Mouse (Mus musculus) right cerebral cortex, postnatal 4 days (tissue): ENCODE results near the gene Ufd1.

Experiments used
- DNase-seq: peaks from one replicate; pipeline ENCODE4 v3.0.0-alpha.2; 2022

The Ufd1 gene

DNA sequence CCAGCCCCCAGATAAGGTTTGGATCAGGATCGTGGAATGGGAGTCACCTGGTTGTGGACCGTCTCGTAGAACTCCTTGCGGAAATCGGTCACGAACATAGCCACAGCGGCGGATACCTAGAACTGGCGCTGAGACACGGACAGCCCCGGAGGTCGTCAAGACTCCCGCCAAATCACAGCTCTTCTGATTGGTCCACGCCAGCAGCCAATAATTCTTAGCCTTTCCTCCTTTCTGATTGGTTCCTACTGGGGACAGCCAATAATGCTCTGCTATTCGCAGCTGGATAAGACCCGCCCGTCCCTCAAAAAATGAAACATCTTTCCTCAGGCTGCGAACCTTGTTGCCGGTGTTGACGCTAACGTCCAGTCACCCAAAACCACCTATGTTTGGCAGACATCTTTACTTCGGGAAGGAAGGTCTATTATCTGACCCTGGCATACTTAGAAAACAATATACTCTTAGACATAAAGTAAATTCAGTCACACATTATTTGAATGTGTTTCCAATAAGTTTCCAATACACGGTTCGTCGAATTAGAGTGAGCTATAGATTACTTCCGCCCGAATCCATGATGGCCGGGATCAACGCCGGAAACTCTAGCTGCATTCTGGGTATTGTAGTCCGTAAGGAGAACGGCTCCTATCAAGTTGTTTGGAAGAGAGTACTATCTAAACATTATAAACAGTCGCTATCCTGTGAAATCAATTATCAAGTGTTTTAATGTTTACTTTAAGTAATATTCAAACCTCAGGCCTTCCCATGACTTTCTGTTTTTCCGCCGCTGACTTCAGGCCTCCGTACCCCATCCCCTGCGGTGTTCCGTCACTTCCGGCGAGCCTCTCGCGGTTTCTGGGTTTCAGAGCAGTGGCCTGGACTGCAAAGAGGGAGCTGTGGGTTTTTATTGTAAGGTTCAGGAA lies at the start of gene Ufd1, which contains the start of gene Cdc45:
Ufd1 (plus strand) TSS at position 312 of the 917 bp plus-strand sequence.
Cdc45 (minus strand) TSS at position 520 of the 917 bp plus-strand sequence.
- DNase-seq, result peak; percentile 76

DNA sequence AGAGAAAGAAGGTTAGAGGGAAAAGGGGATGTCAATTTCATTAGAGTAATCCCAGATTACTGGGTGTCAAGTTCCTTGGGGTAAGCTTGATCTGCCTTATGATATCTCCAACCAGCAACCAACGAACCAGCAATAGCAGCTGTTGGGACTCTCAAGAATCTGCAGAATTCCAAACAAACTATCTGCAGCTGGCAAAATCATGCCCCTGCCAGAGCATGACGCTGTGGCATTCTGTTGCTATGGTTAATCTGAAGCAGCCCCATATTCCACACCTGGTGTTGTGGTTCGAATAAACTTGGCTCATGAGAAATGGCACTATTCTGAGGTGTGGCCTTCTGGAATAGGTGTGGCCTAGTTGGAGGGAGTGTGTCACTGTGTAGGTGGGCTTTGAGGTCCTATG lies 48.6 kb upstream of the Ufd1 start:
- DNase-seq, result no peak

DNA sequence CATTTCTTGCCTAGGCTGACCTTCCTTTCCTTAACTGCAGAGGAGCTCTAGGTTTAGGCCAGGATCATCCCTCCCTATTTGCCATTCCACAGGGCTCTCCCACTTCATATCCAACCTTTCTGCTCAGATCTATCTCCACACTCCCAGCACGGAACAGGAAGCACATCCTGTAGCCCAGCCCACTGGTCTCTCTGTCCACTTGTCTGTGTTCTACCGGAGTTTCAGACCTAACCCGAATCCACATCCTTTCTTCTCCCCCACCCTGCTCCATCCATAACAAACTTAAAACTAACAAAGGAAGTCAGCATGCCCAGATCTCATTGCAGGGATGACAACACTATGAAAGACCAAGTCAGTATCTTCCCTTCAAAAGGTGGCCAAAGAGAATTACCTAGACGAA lies 45.2 kb upstream of the Ufd1 start:
- no peak for DNase-seq

DNA sequence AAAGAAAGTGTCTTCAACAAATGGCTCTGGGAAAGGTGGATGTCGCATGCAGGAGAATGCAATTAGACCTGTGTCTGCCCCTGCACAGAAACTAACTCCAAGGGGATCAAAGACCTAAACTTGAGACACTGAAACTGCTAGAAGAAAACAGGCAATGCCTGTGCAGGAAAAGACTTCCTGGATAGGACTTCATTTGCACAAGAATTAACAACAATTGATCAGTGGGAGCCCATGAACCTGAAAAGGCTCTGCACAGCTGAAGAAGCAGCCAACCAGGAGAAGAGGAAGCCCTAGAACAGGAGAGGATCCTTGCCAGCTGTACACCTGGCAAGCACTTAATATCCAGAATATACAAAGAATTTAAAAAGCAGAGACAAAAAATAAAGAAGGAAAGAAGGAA lies 42.1 kb upstream of the Ufd1 start:
- DNase-seq, result no peak

DNA sequence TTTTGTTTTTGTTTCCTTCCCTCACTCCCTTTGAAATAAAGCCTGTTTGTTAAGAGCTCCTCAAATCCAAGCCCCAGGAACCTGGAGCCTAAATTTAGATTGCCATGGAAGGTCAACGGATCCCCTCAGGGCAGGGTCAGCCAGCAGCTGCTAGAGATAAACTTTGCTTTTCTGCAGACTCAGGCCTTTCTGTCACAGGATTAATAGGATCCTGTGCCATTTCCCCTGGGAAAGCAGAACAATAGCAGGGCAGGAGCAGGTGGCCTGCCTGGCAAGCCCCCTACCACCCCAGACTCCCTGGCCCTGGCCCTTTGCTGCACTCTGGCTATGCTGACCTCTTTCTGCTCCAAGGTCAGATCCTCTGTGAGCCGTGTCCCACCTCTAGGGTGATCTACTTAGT lies 37.6 kb upstream of the Ufd1 start:
- no peak for DNase-seq

DNA sequence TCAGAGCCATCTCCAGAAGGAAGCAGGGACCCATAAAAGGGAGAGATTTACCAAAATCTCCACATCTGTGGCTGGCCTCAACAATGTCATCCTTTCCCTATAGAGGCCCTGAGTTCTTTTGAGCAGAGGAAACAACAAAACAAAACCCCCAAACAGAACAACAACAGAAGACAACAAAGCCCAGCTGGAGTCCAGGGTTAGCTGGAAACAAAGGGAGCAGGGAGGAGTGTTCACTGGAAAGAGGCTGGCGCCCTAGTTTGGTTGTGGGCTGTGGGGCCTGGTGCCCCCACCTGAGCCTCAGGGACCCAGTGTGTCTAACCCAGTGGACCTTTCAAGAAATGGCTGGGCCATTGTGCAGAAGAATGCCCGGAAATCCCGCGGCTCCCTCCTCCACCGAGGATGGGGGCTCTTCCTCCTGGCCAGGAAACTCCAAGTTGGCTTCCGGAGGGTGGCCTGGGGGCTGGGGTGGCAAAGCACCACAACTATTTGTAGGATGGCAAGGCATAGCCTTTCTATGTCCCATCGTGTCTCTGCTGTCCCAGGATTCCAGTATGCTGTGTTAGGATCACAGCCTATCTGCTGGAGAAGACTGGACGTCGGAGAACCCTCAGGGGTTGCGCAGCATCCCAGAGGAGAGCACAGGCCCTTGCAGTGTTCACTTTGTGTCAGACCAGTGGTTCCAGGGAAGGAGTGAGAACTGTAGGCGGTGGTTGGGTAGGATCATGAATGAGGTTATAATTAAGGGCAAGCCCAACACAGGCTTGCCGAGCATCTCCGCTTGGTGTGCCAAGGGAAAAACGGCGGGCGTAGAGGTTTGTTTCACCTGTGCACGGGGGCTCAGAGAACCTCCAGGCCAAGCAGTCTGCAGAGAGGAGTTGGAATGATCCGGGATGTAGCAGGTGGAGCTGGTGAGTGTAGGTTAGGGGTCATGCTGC lies 35.7 kb upstream of the Ufd1 start:
- DNase-seq, result no peak

DNA sequence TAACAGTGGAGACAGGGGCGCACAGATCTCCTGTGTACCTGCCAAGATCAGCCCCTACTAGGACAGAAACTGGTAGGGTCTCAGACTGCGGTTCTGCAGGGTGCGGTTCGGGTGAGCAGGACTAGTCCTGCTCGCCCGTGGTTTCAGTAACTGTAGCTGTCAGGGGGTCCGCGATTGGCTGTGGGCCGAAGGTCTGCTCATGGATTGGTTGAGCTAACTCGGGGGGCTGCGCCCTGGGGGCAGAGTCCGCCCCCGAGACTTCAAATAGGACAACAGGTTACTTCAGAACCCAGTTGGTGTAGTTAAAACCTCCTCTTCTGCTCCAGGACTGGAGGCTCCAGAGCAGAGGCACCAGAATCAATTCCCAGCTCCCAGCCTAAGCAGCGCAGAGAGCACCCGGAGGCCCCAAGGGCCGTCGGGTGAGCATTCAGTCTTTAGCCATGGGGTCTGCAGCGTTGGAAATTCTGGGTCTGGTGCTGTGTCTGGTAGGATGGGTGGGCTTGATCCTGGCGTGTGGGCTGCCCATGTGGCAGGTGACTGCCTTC lies 35.0 kb upstream of the Ufd1 start, which contains the start of gene Cldn5:
Cldn5 (plus strand) TSS at position 292 of the 545 bp plus-strand sequence.
- DNase-seq, result peak; percentile 16

DNA sequence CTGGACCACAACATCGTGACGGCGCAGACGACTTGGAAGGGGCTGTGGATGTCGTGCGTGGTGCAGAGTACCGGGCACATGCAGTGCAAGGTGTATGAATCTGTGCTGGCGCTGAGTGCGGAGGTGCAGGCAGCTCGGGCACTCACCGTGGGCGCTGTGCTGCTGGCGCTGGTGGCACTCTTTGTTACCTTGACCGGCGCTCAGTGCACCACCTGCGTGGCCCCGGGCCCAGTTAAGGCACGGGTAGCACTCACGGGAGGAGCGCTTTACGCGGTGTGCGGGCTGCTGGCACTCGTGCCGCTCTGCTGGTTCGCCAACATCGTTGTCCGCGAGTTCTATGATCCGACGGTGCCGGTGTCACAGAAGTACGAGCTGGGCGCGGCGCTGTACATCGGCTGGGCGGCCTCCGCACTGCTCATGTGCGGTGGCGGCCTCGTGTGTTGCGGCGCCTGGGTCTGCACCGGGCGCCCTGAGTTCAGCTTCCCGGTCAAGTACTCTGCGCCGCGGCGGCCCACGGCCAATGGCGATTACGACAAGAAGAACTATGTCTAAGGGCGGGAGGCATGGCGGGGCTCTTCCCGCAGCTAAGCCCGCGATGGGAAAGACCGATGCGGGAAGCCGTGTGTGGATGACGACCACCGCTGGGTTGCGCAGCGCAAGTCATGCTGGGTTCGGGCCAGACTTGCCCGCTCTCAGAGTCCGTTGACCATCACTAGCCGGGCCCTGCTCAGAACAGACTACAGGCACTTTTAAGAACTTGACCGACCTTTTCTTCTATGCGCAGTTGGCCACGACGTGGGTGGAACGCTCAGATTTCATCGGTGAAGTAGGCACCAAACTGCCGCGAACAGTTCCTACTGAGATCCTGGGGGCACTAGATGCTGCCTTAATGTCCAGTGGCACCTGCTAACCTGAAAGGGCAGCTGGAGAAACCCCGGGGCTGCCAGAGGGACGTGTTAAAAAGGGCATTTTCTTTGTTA lies 34.2 kb upstream of the Ufd1 start:
- DNase-seq, result peak; percentile 25

DNA sequence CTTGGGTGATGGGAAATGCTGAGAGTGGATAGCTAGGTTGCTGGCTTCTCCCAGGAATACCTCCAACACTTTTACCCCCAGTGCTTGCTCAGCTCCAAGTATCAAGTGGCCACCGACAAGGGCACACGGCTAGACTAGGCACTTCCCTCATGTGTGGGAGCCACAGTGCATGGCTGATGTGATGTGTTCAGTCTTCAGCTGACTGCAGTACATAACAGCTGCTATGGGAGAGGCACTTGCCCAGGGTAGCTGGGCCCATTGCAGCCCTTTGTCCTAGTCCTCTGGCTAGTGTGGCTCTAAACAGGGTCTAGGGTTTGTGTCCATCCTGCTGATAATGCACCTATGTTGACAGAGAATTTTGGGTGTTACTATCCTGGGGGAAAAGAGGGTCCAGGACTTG lies 33.1 kb upstream of the Ufd1 start:
- no peak for DNase-seq

DNA sequence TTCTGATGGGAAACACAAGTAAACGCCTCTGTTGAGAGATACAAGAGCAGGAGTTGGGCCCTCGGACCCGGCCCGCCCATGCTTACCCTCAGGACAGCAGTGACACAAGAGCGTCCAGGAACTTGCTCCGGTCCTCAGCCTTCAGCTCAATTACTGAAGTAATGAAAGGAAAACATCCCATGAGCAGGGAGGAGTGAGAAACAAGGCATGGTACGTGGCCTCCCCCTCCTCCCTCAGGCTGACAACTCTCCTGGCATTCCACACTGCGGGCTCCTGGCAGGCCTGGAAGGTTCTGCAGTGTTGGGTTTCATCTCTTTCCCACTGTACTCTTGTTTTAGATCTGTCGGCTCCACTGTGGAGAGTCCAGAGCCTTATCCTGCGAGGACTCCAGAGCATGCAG lies 29.8 kb upstream of the Ufd1 start:
- DNase-seq, result no peak

DNA sequence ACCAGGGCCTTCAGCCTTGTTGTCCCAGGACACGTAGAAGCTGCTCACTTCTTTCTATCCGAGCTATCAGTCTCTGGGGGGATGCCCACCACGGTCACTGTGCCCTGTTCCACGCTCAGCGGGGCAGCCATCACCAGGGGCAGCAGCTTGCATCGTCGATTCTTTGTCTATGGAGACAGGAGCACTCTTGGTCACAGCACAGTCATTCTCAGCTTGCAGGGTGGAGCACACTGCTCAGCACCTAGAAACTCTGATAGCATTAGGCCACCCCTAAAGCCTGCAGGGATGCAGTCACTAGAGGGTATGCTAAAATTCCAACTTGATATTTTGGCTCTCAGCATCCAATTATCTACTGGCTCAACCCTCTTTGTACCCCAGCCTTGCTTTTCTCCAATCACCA lies 26.6 kb upstream of the Ufd1 start:
- no peak for DNase-seq

DNA sequence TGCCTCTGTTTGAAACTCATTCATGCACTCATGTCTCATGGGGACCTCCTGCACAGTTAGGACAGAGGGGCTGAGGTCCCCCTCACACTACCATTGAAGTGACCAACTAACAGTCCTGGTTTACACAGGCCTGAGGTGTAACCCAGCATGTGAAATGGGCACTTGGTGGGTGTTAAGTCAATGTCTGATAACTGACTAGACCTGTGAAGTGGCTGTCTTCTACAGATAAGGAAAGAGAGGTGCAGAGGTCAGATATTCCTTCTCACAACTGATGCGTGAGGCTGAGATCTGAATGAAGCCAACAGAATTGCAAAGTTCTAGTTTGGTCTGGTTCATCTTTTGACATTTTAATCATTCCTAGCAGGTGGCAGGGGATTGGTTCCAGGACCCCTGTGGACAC lies 26.1 kb upstream of the Ufd1 start:
- DNase-seq, result no peak

DNA sequence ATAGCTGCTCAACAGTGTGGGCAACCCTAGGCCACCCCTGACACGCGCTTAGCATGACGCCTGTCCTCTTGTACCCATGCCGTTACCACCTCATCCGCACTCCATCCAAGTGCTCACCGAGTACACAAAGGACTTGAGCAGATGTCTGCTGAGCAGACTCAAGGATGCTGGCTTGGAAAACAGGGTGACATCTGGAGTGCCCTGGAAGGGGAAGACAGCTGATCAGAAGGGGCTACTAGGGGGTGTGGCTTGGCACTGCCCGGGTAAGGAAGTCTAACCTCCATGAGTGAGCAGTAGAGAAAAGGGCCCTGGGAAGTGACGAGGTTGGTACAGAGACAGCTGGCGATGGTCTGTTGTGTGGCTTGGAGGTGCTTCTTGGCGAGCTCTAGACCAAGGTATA lies 24.9 kb upstream of the Ufd1 start:
- DNase-seq, result no peak

DNA sequence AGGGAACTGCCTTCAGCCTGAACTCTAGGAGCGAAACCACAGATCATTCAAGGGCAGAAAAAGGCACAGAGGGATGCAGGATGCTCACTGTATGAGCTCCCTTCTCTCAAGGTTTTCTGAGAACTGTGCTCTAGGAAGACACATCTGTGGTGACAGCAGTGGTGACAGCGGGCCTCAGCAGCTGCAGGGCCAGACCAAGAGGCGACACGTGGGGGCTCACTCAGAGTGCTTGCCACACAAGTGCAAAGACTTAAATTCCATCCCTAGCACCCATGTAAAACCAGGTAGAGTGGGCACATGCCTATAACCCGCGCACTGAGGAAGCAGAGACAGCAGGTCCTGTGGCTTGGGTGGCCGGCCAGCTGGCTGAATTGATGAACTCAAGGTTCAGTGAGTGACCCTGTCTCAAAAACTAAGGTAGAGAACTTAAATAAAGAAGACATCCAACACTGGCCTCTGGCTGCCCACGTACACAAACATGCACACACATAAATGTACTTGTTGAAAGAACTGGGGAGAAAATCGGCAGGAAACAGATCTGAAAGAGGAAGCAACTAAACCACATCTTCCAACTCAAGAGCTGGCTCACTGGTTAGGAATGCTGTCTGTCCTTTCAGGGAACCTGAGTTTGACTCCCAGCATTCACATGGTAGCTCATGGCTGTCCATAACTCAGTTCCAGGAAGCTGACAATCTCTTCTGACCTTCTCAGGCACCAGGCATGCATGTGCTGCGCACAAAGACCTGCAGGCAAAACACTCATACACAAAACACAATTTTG lies 22.8 kb upstream of the Ufd1 start:
- no peak for DNase-seq

DNA sequence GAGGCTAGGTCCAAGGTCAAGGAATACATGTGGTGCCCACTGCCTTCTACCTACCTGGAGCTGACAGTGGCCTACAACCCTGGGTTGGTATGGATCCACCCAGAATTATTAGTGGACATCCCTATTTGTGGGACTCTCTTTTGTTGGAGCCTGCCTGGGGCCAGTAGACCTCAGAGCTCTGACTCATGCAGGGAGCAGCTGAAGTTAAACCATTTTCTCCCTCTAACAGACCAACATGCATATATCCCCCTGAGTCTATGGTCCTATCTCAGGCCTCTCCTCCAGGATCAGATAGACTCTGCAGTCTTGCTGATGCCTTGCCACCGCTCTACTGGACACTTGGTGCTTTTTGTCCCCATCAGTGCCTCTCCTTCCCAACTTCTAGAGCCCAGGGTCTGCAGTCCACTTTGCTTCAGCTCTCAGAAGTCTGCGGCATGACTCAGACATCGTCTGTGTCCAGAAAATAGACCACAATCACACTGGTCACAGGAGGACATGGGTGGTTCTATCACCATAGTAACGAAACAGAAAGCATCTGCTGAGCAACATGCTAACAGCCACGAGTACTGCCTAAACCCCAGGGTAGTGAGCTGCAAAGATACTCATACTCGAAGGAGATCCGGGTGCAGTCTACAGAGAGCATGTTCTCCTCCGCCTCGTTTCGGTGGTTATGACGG lies 16.2 kb upstream of the Ufd1 start:
- DNase-seq, result no peak

DNA sequence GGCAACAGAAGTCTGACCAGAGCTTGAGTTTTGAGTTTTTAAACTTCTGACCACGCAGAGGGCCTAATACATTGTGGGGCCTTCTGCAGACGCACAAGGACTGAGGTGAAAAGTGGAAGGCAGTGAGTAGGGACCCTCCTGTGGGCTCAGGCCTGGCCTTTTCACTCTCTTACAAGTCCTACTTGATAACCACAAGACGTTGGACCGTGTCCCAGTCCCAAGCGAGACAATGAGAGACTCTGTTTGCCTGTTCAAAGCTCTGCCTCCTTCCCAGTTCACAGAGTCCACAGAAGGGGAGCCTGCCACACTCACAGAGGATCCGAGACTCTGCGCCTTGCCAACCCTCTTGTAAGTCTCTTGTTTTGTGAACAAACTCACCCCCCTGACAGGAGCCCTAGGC lies 14.9 kb upstream of the Ufd1 start:
- no peak for DNase-seq

DNA sequence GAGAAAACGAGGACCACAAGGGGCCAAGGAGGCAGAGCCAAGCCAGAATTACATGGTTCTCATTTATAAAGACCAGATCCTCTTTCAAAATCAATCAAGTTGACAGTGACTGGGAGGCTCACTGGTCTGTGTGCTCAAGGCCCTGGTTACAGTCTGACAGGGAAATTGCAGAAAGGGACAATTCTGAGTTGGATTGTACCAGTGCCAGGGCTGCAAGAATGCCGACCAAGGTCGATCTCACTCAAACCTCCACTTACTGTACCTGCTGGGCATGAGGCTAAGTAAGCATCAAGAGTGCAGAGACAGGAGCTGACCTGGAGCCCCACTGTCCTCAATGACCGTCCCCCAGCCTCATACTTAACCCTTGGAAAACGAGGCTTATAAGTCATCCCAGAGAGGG lies 13.4 kb upstream of the Ufd1 start:
- DNase-seq, result no peak

DNA sequence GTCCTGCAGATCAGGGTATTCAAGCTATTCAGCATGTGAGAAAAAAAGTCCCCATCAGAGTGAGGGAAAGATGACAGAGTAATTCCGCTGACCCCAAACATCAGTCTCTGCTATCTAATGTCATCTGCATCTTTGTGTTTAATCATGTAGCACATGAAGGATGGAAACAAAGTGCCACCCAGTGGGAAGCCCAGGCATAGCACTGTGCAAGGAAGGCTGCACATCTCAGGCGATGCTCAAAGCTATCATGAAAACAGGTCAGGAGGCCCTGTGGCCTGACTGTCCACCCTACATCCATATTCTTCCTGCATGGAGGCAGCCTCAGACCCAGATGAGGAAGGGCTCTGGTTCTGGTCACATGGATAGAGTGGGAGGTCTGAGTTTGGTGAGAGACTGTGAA lies 12.7 kb upstream of the Ufd1 start:
- peak; percentile 71 for DNase-seq

DNA sequence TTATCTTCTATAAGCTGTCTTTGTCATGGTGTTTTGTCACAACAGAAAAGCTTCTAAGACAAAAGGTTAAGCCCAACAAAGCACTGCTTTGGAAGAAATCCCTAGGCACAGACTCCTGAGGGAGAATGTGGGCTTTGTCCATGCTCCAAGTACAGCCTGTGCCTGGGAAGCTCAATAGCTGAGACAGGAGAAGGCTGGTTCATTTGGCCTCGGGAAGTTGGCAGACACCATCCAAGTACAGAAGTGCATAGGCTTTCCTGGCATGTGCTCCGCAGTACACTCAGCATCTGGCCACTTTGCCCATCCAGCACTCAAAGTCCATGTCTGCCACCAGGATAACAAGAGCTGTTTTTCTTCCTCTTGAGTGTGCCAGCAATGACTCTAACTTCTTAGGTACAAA lies 5.8 kb upstream of the Ufd1 start:
- no peak for DNase-seq

DNA sequence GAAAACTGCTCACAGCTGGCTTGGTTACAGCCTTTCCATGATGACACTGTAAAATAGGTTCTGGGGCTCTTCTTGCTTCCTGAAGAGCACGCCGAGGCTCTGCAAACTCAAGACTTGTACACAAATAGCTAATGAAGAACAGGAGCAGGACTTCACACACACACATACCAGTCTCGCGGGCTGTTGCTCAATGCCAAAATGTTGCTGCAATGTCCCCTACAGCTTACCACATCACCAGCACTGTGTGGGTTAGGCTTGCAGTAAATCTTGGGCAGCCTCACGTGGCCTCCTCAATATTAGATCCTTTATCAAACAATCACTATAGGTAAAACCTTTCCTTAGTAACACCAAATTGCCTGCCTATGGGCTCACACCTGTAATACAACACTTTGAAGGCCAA lies 2.6 kb upstream of the Ufd1 start:
- DNase-seq, result no peak

DNA sequence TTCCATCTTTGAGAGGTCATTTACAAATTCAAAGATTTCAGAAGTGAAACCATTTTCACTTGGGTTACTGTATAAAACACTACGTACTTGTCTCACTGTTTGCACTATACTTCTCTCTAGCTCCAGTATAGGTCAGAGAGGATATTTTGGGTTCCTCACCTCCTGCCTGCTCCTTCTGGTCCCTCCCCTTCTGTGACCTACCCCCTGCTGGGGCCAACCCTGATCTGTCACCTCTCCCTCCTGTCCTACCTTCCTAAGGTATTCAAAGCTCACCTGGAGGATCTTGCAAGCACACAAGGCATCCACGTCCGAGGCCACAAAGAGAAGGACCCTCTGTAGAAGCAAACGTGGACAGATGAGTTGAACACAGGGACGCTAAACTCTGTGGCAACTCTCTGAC lies 547 bp upstream of the Ufd1 start:
- DNase-seq, result no peak
